Mouse (Mus musculus): Measurements from ENCODE around the gene Ppp1r12b.

DNA sequence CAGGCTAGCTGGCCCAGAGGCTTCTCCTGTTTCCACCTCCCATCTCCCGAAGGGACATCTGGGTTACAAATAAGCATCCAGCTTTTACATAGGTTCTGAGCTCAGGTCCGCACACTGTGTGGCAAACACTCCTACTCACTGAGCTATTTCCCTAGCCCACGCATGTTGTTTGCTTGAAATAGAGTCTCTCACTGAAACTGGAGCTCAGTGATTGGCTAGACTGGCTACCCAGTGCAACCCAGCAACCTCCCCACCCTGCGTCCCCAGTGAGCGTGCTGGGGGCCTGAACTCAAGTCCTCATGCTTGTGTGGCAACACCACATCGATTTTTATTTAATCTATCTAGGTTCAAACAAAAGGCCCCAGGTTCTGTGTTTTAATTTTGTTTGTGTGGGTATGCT, 112.4 kb downstream of the Ppp1r12b start:
- TF ChIP-seq CTCF (IDR thresholded peaks at IDR 0.05; ENCODE audit: extremely low read depth, insufficient read length, insufficient replicate concordance, low read depth, low read length) (no peak), POLR2A (IDR thresholded peaks at IDR 0.05; ENCODE audit: low read depth, low read length) (no peak)
